Mouse (Mus musculus) cerebellum, adult (tissue): ENCODE measurements at regions not wholly inside any gene's neighbourhood (a gene's known extent, or its start where the extent isn't known, plus 50 kb on each side); places are given as distances from the start of the nearest gene placed in this dataset.

ENCODE experiments used
- ATAC-seq: cut with Nextera tagmentation; 2 replicates; pipeline ENCODE4 v1.9.2; 2017; ENCODE audit warnings: mild to moderate bottlenecking, moderate library complexity, mixed read lengths; ENCODE audit not compliant: insufficient number of reproducible peaks, low FRiP score, low TSS enrichment

GRCm38 (mm10) chr13:71507956-71508401, 455.5 kb downstream of the Irx1 start:
- ATAC-seq: no peak

- no peak for ATAC-seq
These were observed 456.0 kb downstream of the Irx1 start for GRCm38 (mm10) chr13:71507421-71507931.

GRCm38 (mm10) chr13:71506777-71507176, 456.7 kb downstream of the Irx1 start:
- ATAC-seq: no peak

- no peak for ATAC-seq
These were observed 473.8 kb downstream of the Irx1 start for GRCm38 (mm10) chr13:71489773-71490172.

- ATAC-seq: no peak
These were observed 482.3 kb downstream of the Irx1 start for GRCm38 (mm10) chr13:71481205-71481604.

- no peak for ATAC-seq
These were observed 502.0 kb downstream of the Irx1 start for GRCm38 (mm10) chr13:71461552-71461951.

- ATAC-seq: no peak
These were observed 502.9 kb downstream of the Irx1 start for GRCm38 (mm10) chr13:71460607-71461006.

- ATAC-seq: no peak
These were observed 503.4 kb downstream of the Irx1 start for GRCm38 (mm10) chr13:71460097-71460496.

GRCm38 (mm10) chr13:71459022-71459536, 504.4 kb downstream of the Irx1 start:
- ATAC-seq: no peak

- ATAC-seq: peak; percentile 45; the same call in 1 of the 2 replicates
These were observed 505.2 kb downstream of the Irx1 start for GRCm38 (mm10) chr13:71458061-71458935.

GRCm38 (mm10) chr13:71457550-71457949, 506.0 kb downstream of the Irx1 start:
- ATAC-seq: no peak

GRCm38 (mm10) chr13:71452258-71452657, 511.3 kb downstream of the Irx1 start:
- ATAC-seq: no peak

- ATAC-seq: no peak
These were observed 525.9 kb downstream of the Irx1 start for GRCm38 (mm10) chr13:71437601-71438099.

- ATAC-seq: no peak
These were observed 559.6 kb downstream of the Irx1 start for GRCm38 (mm10) chr13:71403654-71404560.

GRCm38 (mm10) chr13:71393716-71394309, 552.2 kb upstream of the Adamts16 start:
- ATAC-seq: no peak

- ATAC-seq: no peak
These were observed 537.0 kb upstream of the Adamts16 start for GRCm38 (mm10) chr13:71378641-71379040.

GRCm38 (mm10) chr13:71375909-71376606, 534.4 kb upstream of the Adamts16 start:
- no peak for ATAC-seq

- no peak for ATAC-seq
These were observed 531.4 kb upstream of the Adamts16 start for GRCm38 (mm10) chr13:71372701-71373685.
